Mouse (Mus musculus) hindbrain, embryonic 10.5 days (tissue): Measurements from ENCODE around the gene Nub1. TPM values are rescaled to one million over a fixed set of nuclear protein-coding genes. Genes with fewer than 3 reads are reported as not detected.

ENCODE experiments used
- DNase-seq: peaks from one replicate; pipeline ENCODE4 v3.0.0-alpha.2; 2017; ENCODE audit warnings: low spot score
- H3K27ac ChIP-seq: fragments of 300-500 bp; sonication (generic); 2 replicates; pipeline ENCODE4 v1.5.1; 2016; ENCODE audit warnings: mild to moderate bottlenecking, moderate library complexity
- H3K27me3 ChIP-seq: fragments of 300-500 bp; sonication (generic); 2 replicates; pipeline ENCODE4 v1.6.1; 2016; ENCODE audit warnings: mild to moderate bottlenecking; ENCODE audit not compliant: poor library complexity, insufficient read depth, severe bottlenecking
- H3K36me3 ChIP-seq: fragments of 300-500 bp; sonication (generic); 2 replicates; pipeline ENCODE4 v1.6.1; 2016; ENCODE audit warnings: mild to moderate bottlenecking, moderate library complexity
- H3K4me1 ChIP-seq: fragments of 300-500 bp; sonication (generic); replicated peaks from 2 replicates; pipeline ENCODE4 v1.6.1; 2016; ENCODE audit warnings: mild to moderate bottlenecking
- H3K4me3 ChIP-seq: fragments of 300-500 bp; sonication (generic); 2 replicates; pipeline ENCODE4 v1.5.1; 2016; ENCODE audit warnings: mild to moderate bottlenecking, moderate library complexity
- H3K9me3 ChIP-seq: fragments of 300-500 bp; sonication (generic); 2 replicates; pipeline ENCODE4 v1.6.1; 2016; ENCODE audit warnings: mild to moderate bottlenecking, moderate library complexity
- WGBS: fragments of 180-500 bp; shearing (Covaris S2); methylation state at CpG from one replicate; pipeline ENCODE4 v1.1.7; 2016; 5-methylcytosine and 5-hydroxymethylcytosine counted together
- polyA plus RNA-seq: library from polyadenylated mRNA; unstranded; fragments of >200 nt; fragmentation: Nextera tagmentation; extraction: Ambion mirVana; gene quantifications from 2 replicates; pipeline ENCODE4 v1.2.1, GENCODE M21; 2016

Nub1 gene
- polyA plus RNA-seq, 1 experiment from 2014 or later, result 28.8 TPM

DNA sequence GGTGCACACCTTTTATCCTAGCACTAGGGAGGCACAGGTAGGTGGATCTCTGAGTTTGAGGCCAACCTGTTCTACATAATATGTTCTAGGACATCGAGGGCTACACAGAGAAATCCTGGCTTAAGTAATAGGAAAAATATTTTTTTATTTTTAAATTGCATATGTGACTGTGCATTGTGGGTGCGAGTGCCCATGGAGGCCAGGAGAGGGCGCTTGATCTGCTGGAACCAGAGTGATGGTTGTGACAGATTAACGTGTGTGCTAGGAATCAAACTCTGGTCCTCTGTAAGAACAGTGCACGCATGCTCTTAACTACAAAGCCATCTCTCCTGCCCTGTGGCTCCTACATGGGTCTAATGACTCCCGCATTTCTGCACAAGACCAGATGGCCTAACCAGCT, 26.3 kb downstream of the Nub1 start:
- Histone ChIP-seq H3K9me3 (peaks cover 14% of the 10 kb centered on the region; the same call in 1 of the 2 replicates), H3K36me3 (peaks cover 72% of the 10 kb centered on the region), H3K27me3 (no peaks in the 10 kb centered on the region), H3K4me3 (no peak overlapping the region), H3K27ac (no peak overlapping the region), H3K4me1 (no peaks in the 10 kb centered on the region)
- 95% methylated on average over 6 of the region's 6 CpGs for WGBS
- no peak for DNase-seq

DNA sequence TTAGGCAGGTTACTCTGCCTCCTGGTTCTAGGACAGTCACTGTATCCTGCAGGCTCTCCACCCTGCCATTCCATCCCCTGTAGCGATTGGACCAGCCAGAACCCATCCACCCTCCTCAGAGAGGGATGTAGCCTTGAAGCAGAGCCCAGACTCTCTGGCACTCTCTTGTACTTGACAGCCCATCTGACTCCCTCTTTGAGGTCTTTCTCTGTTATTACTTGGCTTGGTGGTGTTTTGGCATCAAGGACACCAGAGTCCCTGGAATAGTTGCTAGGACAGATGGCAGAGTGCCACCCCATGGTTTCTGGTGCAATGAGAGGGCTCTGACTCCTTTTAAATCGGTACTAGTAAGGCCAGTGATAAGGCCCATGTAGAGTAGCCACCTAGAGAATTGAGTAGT, 27.9 kb downstream of the Nub1 start:
- peaks cover 60% of the 10 kb centered on the region for H3K36me3 ChIP-seq
- no peaks in the 10 kb centered on the region for H3K4me1 ChIP-seq
- H3K27ac ChIP-seq, result no peak overlapping the region
- H3K4me3 ChIP-seq, result no peak overlapping the region
- DNase-seq, result no peak
- no peaks in the 10 kb centered on the region for H3K27me3 ChIP-seq
- peaks cover 14% of the 10 kb centered on the region; the same call in 1 of the 2 replicates for H3K9me3 ChIP-seq
- WGBS, result 94% methylated on average over 2 of the region's 2 CpGs

DNA sequence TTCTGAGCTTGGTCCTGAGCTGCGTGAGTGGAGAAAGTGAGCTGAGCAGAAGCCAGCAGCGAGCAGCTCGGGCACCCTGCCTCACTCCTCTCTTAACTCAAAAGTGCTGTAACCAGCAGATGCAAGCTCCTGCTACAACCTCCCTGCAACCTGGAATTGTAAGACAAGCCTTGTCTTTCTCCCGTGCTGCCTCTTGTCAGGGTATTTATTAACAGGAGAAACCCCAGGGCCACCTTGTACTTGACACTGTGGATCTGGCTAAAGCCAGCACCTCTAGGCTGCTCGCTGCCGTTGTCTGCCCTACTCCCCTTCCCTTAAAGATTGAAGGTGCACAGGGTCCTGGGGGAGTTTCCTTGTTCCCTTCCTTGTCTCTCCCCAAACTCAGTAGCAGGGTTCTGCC, 28.7 kb downstream of the Nub1 start:
- H3K27me3 ChIP-seq, result no peaks in the 10 kb centered on the region
- peaks cover 14% of the 10 kb centered on the region; the same call in 1 of the 2 replicates for H3K9me3 ChIP-seq
- no peak for DNase-seq
- no peaks in the 10 kb centered on the region for H3K4me1 ChIP-seq
- WGBS, result 88% methylated on average over 6 of the region's 6 CpGs
- no peak overlapping the region for H3K4me3 ChIP-seq
- peaks cover 52% of the 10 kb centered on the region for H3K36me3 ChIP-seq
- no peak overlapping the region for H3K27ac ChIP-seq

DNA sequence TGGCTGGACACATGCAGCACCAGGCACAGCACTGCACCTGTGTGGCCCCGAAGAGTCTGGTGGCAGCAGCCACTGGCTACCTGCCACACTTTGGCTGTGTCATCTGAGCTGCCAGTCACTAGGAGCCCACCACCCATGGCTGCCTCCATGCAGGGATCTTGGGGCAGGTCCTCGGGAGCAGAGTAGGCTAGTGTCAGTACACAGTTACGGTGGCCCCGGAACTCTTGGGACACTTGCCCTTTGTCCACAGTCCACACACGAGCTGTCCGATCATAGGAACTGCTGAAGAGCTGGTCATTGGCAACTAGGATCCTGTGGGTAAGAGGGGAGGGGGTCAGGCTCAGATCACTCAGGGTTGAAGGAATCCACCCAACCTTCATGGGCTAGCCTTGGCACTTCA, 32.7 kb downstream of the Nub1 start:
- Histone ChIP-seq H3K4me1 (no peaks in the 10 kb centered on the region), H3K4me3 (no peak overlapping the region), H3K27ac (no peak overlapping the region), H3K27me3 (no peaks in the 10 kb centered on the region), H3K9me3 (no peaks in the 10 kb centered on the region), H3K36me3 (peaks cover 13% of the 10 kb centered on the region; the same call in 1 of the 2 replicates)
- 89% methylated on average over 6 of the region's 6 CpGs for whole genome bisulfite sequencing
- DNase-seq, result no peak

DNA sequence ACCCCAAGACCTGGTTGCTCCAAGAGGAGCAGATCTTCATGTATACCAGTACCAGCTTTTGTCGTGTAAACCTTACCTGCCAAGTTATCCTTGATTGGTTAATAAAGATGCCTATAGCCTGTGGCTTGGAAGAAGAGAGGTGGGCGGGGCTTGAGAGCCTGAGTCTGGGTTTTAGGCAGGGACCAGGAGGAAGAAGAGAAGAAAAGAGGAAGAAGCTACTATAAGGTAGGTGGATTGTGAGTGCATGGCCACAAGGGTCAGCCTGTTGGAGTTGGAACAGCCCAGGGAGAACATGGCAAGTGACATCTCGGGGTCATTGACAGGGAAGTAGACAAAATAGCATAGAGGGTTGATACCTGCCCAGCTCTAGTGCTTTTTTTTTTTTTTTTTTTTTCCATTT, 34.5 kb downstream of the Nub1 start:
- no peaks in the 10 kb centered on the region for H3K27me3 ChIP-seq
- 92% methylated on average over 3 of the region's 3 CpGs for WGBS
- peaks cover 13% of the 10 kb centered on the region; the same call in 1 of the 2 replicates for H3K36me3 ChIP-seq
- H3K4me1 ChIP-seq, result peaks cover 8% of the 10 kb centered on the region
- no peak overlapping the region for H3K27ac ChIP-seq
- no peak overlapping the region for H3K4me3 ChIP-seq
- DNase-seq, result no peak
- H3K9me3 ChIP-seq, result no peaks in the 10 kb centered on the region

DNA sequence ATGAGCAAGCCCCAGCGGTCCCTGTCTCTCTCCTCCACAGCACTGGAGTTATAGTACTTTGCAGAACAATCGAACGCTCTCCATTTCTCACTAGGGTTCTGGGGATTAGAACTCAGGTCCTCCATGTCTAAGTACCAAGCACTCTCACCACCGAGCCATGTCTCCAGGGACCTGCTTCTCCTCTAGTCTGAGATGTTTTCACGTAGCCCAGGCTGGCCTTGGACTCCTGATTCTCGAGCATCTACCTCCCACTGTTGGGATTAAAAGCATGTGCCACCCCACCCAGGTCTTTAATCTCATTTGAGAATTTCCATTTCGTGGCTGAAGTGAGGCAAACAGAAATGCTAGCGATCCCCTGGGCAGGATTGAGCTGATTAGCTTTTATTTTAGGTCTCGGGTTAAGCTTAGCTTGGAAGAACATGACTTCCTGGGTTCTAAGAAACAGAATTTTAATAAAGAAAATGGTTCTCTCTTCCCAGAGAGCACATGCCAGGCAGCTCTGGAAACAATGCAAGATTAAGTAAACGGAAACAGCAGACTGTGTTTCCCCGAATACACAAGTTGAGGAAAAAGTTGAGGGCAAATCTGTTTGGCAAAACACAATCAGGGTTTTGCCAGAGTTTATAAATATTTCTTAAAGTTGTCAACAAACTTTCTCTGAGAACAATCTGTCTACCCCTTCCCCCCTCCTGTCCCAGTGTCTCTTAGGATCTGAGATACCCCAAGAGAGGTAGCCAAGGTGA, 38.4 kb downstream of the Nub1 start:
- 84% methylated on average over 11 of the region's 11 CpGs for WGBS

DNA sequence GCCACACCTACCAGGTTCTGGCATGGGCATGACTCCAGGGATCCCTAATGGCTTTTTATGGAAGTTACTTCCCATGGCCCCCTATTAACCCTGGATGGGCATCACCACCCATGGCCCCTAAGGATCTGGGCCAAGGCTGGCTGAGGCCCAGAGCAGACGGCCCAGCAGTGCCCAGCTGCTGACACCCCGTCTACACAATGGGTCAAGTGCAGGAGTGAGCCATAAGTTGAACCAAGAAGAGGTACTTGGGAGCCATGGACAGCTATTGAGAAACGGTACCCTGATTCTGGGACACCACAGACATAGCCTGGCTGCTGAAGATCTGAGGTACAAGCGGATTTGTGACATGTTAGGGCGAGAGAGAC, 38.9 kb downstream of the Nub1 start:
- H3K9me3 ChIP-seq, result no peaks in the 10 kb centered on the region
- DNase-seq, result no peak
- H3K4me1 ChIP-seq, result peaks cover 23% of the 10 kb centered on the region
- WGBS, result 83% methylated on average over 5 of the region's 5 CpGs
- peaks cover 14% of the 10 kb centered on the region for H3K27me3 ChIP-seq
- no peak overlapping the region for H3K4me3 ChIP-seq
- H3K36me3 ChIP-seq, result peaks cover 2% of the 10 kb centered on the region; the same call in 1 of the 2 replicates
- H3K27ac ChIP-seq, result peak overlapping the region; percentile 82

More for the DNA sequence above, 38.4 kb downstream of the Nub1 start:
- Histone ChIP-seq H3K36me3 (peaks cover 2% of the 10 kb centered on the region; the same call in 1 of the 2 replicates), H3K4me1 (peaks cover 23% of the 10 kb centered on the region), H3K9me3 (no peaks in the 10 kb centered on the region), H3K4me3 (no peak overlapping the region), H3K27me3 (peaks cover 9% of the 10 kb centered on the region; the same call in 1 of the 2 replicates), H3K27ac (peak overlapping the region; percentile 82; the same call in 1 of the 2 replicates)
- no peak for DNase-seq

DNA sequence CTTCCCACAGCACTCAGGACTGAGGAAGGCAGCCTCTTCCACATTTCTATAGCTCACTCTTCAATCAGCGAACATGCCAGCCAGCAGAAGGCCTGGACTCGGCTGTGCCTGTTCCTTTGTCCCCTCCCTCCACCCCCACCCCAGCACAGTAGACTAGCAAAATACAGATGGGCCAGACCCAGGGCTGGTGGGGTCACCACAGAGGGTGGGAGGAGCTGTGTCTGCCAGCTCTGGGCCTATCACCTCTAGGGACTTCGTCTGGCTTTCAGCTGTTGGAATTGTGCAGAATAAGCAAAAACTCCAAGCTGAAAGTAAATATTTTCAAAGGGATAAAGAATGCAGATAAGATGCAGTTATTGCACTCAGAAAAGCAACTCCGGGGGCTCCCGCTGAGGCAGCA, 39.5 kb downstream of the Nub1 start:
- peaks cover 19% of the 10 kb centered on the region for H3K27me3 ChIP-seq
- 50% methylated on average over 5 of the region's 5 CpGs for WGBS
- H3K4me1 ChIP-seq, result peaks cover 26% of the 10 kb centered on the region
- H3K4me3 ChIP-seq, result no peak overlapping the region
- DNase-seq, result peak; percentile 43
- peaks cover 2% of the 10 kb centered on the region; the same call in 1 of the 2 replicates for H3K36me3 ChIP-seq
- peak overlapping the region; percentile 82 for H3K27ac ChIP-seq
- no peaks in the 10 kb centered on the region for H3K9me3 ChIP-seq

DNA sequence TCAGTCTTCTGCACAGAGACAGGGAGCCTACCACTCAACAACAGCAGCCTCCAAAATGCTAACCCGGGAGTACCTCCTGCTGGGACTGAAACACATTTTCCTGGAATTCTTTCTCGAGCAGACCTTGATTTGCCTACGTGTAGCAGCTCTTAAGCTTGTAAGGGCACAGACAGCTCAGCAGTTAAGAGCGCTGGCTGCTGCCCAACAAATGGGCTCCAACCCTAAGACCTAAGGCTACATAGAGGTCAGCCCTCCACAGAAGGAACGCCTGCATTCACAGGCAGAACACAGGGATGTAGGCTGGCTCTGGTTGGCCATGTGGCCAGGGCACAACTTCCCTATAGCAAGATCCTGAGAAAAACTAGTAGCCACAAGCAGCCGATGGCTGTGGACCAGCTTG, 40.6 kb downstream of the Nub1 start:
- H3K36me3 ChIP-seq, result peaks cover 2% of the 10 kb centered on the region; the same call in 1 of the 2 replicates
- no peak overlapping the region for H3K27ac ChIP-seq
- no peak for DNase-seq
- H3K27me3 ChIP-seq, result peaks cover 30% of the 10 kb centered on the region
- no peak overlapping the region for H3K4me3 ChIP-seq
- peaks cover 37% of the 10 kb centered on the region for H3K4me1 ChIP-seq
- 76% methylated on average over 6 of the region's 6 CpGs for WGBS
- no peaks in the 10 kb centered on the region for H3K9me3 ChIP-seq

DNA sequence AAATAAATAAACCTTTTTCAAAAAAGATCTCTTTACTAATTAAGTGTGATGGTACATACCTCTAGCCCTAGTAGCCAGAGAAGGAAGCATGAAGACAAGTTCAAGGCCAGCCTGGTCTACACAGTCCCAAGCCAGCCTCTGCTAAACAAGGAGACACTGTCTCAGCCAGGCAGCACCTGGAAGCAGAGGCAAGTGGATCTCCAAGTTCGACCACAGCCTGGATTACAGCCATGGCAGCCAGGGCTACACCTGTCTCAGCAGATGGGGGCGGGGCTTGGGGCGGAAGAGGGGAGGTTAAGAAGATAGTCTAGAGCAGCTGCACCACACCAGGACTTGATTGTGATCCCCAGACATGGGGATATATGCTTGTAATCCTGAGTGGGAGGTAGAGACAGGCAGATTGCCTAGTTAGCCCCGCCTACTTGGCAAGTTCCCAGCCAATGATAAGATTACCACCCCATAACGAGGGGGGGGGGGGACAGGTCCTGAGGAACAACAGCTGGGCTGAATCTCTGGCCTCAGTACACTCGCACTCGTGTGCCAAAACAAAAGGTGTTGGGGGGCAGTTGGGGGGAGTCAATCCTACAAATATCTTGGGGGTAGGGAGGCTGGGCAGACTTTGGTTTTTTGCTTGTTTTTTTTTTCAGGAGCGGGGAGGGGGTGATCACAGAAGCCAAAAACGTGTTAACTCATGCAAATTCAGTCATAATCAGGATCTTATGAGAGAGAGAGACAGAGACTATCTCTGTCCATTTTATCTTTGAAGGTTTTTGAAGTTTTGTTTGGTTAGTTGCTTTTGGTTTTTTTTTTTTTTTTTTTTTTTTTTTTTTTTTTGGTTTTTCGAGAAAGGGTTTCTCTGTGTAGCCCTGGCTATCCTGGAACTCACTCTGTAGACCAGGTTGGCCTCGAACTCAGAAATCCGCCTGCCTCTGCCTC, 41.8 kb downstream of the Nub1 start:
- peaks cover 49% of the 10 kb centered on the region for H3K4me1 ChIP-seq
- WGBS, result 77% methylated on average over 12 of the region's 12 CpGs
- no peak for DNase-seq

DNA sequence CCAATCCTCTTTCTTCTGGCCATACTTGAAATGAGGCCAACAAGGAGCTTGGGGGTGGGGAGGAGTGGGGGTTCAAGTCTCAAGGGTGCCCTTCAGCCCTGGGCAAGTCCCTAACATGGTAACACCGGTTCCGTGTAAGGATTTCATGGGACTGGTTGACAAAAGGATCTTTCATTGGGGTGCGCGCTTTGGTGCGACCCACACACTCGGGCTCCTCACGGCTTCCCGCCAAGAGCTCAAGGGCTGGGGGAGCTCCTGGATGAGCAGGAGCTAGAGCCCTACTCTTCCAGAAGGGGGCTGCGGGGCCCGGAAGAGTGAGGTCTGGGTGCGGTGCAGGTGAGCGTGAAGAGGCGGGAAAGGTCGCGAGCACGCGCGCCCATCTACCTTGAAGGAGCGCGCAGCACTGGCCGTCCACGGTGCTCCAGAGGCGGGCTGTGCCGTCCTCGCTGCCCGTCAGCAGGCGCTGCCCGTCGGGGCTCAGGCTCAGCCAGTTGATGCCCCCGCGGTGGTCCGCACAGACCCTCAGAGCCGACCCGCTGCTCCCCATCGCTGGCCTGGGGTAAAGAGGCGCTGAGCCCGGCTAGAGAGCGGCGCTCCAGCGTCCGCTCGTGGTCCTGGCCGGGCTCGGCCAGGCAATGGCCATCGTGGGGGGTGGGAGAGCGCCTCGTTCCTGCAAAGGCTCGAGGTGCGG, 44.6 kb downstream of the Nub1 start:
- peaks cover 44% of the 10 kb centered on the region for H3K27me3 ChIP-seq
- H3K9me3 ChIP-seq, result no peaks in the 10 kb centered on the region
- no peak for DNase-seq
- H3K4me1 ChIP-seq, result peaks cover 59% of the 10 kb centered on the region
- 2% methylated on average over 49 of the region's 49 CpGs for WGBS
- peak overlapping the region; percentile 81 for H3K27ac ChIP-seq
- H3K4me3 ChIP-seq, result peak overlapping the region; percentile 58
- H3K36me3 ChIP-seq, result no peaks in the 10 kb centered on the region

More for the DNA sequence above, 41.8 kb downstream of the Nub1 start:
- Histone ChIP-seq H3K4me3 (no peak overlapping the region), H3K9me3 (no peaks in the 10 kb centered on the region), H3K36me3 (no peaks in the 10 kb centered on the region), H3K27me3 (peaks cover 43% of the 10 kb centered on the region), H3K27ac (no peak overlapping the region)

DNA sequence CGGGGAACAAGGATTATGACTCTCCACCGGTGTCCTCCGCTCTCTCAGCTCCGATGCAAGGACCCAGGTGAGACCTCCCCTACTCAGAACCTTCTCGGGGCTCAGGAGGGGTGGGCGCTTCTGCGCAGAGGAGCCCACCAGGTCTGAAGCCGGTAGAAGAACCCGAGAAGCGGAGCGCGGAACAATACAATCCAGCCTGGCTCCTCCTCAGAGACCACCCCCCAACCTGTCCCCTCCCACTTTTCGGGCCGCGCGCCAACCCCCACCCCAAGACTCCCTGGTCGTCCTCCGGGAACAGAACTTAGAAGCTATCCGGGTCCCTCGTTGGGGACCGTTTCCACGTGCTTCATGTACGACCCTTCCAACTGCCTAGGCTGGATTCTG, 45.1 kb downstream of the Nub1 start, which contains the start of gene Wdr86:
Gene Wdr86, minus strand, starts transcription at position 240 of the 384 bp plus-strand sequence.
- peak; percentile 65 for DNase-seq
- Histone ChIP-seq H3K4me1 (peaks cover 54% of the 10 kb centered on the region), H3K27me3 (peaks cover 44% of the 10 kb centered on the region), H3K9me3 (no peaks in the 10 kb centered on the region), H3K27ac (peak within 1 kb of the TSS; percentile 81), H3K36me3 (no peaks in the 10 kb centered on the region), H3K4me3 (peak within 1 kb of the TSS; percentile 58)
- under 1% methylated on average over 23 of the region's 23 CpGs for WGBS
